Mouse (Mus musculus): ENCODE results near the gene Kcnj14.

DNA sequence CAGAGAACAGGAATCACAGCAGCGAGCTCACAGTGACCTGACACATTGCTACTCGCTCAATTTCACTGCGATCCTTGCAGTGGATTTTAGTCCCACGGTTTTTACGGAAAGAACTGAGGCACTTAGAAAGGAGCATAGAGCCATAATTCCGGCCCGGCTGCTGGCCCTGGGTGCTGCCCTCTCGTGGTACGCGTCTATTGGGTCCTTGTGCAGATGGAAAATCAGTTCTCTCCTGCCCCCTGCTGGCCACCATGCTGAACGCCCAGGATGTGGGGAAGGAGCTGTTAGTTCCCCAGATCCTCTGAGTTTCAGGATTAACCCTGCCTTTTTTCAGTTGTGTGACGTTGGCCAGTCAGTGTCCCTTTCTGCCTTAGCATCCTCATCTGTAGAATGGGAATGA, 23.2 kb downstream of the Kcnj14 start:
- TF ChIP-seq GATA1 (IDR thresholded peaks at IDR 0.05; ENCODE audit: low read length) (no peak), TAL1 (IDR thresholded peaks at IDR 0.05; ENCODE audit: low read length) (no peak)

Measured in erythroblast, embryonic 14.5 days (primary cell).